Mouse (Mus musculus) megakaryocyte, embryonic 14.5 days (primary cell): ENCODE results near the gene Prkd3.

ENCODE experiments used
- FLI1 ChIP-seq: IDR thresholded peaks from 2 replicates; pipeline ENCODE4 v1.6.1; 2012; ENCODE audit warnings: low read length, inconsistent platforms, mixed read lengths
- GATA1 ChIP-seq: IDR thresholded peaks from 3 replicates; pipeline ENCODE4 v1.6.1; 2012; ENCODE audit warnings: mixed read lengths, low read length, inconsistent platforms, borderline replicate concordance

GRCm38 (mm10) chr17:79020208-79020983 lies at the start of gene Prkd3:
- TF ChIP-seq GATA1 (no peak), FLI1 (no peak)
